Mouse (Mus musculus): Measurements from ENCODE around the gene Adam10.
A peak's percentile ranks its signal among the peaks of the same experiment; 100 is the strongest.

Adam10 gene

GRCm38 (mm10) chr9:70788705-70789104 lies 109.9 kb downstream of the Adam10 start:
- DNase-seq (ENCODE audit: low read depth) = no peak

GRCm38 (mm10) chr9:70790621-70791020 lies 111.8 kb downstream of the Adam10 start:
- no peak for DNase-seq (ENCODE audit: low read depth)

GRCm38 (mm10) chr9:70794643-70795438 lies 116.0 kb downstream of the Adam10 start:
- DNase-seq (ENCODE audit: low read depth) = no peak

GRCm38 (mm10) chr9:70795439-70795757 lies 116.6 kb downstream of the Adam10 start:
- DNase-seq (ENCODE audit: low read depth) = no peak

GRCm38 (mm10) chr9:70800588-70801315 lies 122.0 kb downstream of the Adam10 start:
- no peak for DNase-seq (ENCODE audit: low read depth)

GRCm38 (mm10) chr9:70801761-70802160 lies 123.0 kb downstream of the Adam10 start:
- DNase-seq (ENCODE audit: low read depth) = no peak

GRCm38 (mm10) chr9:70802816-70803215 lies 124.0 kb downstream of the Adam10 start:
- no peak for DNase-seq (ENCODE audit: low read depth)

GRCm38 (mm10) chr9:70806069-70806468 lies 127.3 kb downstream of the Adam10 start:
- DNase-seq (ENCODE audit: low read depth) = peak; percentile 71

GRCm38 (mm10) chr9:70807714-70808113 lies 128.9 kb downstream of the Adam10 start:
- DNase-seq (ENCODE audit: low read depth) = no peak

- peak; percentile 46 for DNase-seq (ENCODE audit: low read depth)
Observed at GRCm38 (mm10) chr9:70812551-70812950, 133.8 kb downstream of the Adam10 start.

GRCm38 (mm10) chr9:70816701-70817305 lies 138.0 kb downstream of the Adam10 start:
- DNase-seq (ENCODE audit: low read depth) = no peak

- no peak for DNase-seq (ENCODE audit: low read depth)
Observed at GRCm38 (mm10) chr9:70817396-70817795, 138.6 kb downstream of the Adam10 start.

- DNase-seq (ENCODE audit: low read depth) = no peak
Observed at GRCm38 (mm10) chr9:70818739-70819138, 139.9 kb downstream of the Adam10 start.

GRCm38 (mm10) chr9:70824103-70824502 lies 145.3 kb downstream of the Adam10 start:
- no peak for DNase-seq (ENCODE audit: low read depth)

GRCm38 (mm10) chr9:70827911-70828310 lies 149.1 kb downstream of the Adam10 start:
- DNase-seq (ENCODE audit: low read depth) = no peak
